Mouse (Mus musculus): ENCODE measurements around the gene Chaf1a.

DNA sequence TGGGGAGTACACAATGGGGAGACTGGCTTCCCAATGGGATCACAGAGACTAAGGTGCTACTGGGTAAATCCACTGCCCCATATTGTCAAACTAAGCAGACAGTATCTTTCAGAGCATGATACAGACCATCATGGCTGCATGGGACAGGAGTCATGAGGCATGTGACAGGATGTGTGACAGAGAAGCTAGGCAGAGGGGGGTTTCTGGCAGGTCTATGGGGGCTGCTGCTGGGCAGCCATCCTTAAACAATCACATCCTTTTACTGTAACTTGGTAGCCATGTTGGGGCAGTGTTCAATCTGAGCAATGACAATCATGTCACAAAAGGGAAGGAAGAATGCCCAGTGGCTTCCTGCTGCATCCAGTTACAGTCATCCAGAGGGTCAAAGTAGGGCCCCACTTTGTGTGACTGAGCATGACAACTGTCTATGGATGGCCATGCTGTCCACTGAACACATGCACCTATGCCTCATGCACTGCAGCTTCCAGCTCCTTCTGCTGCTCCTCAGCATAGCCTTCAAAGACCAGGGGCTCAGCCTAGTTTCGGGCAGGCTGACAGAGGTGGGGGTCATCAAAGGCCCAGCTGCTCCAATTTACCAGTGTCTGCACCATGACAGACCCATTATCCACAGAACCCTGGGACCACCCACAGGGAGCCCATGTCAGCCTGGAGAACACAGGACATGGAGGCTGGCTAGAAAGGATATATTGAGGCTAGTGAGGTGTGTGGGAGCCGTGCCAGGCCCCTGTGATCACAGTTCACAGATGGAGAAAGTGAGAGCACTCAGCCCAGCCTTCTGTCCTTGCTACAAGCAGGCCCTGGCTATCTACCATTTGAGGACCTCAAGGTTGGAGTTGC is 17.9 kb upstream of the Chaf1a start:
- TF ChIP-seq CTCF (IDR thresholded peaks at IDR 0.05; ENCODE audit: insufficient read depth, low read length) (no peak), POLR2A (IDR thresholded peaks at IDR 0.05; ENCODE audit: borderline replicate concordance, extremely low read depth, low read depth, low read length) (no peak)
